Mouse (Mus musculus): Measurements from ENCODE around the gene Ggt6. TPM values are rescaled to one million over a fixed set of nuclear protein-coding genes. Genes with fewer than 3 reads are reported as not detected.

Ggt6 gene
- 1 to 10 TPM in 1 of 2 experiments, under 1 TPM in 1; 0.28 to 1.0 TPM for total RNA-seq (2021)
- long read RNA-seq, experiment 1: 0 reads
- long read RNA-seq, experiment 2: 0 reads

DNA sequence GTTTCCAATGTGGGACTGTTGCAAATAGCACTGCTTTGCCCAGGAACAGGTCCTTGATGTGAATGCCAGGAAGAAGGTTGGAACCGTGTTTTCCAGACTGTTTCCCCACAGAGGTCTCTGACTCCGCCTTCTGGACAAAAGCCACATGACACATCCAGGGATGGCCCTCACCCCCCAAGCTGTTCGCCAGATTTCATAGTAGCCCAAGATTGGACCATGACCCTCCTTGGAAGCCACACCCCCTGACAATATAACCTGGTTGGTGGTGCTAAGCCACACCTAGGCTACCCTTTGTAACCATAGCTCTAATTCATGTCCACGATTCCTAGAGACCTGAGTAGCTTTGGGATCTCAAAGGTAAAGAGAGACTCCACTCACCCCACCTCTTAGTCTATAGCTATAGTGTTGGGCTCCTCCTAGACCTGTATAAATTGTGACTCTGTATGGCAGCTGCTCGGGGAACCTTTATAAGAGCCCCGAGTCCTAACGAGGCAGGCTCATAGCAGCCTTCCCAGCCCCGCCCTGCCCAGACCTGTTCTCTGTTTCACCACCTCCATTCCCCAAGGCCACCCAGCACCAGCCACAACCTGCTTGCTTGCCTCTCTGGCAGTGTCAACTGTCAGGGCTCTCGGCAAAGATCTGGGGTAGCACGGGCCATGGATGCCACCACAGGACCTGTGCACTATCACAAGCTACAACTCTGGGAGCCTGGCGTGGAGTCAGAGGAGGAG, at the start of gene Ggt6:
Ggt6 (plus strand) TSS at position 564 of the 731 bp plus-strand sequence.
- no peak for DNase-seq
- intact Hi-C loops (cut with DNase I): no loop called here

DNA sequence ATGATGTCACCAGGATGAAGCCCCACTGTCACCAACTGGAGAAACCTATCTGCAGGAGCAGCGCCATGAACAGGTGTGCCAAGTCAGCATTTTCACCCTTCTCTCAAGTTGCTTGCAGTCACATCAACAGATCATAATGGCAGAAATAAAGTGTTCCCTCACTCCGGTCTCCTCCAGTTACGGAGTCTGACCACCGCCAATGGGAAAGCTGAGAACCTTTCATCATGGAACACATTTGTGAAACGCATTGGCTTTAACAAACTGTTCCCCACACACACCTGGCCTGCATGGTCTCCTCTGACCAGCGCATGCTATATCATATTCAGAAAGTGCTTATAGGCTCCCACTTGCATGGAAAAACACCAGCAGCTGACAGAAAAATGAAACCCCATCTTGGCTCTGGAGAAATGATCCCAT, 47.2 kb upstream of the Ggt6 start:
- DNase-seq: peak in 1 of 2 experiments; percentile 31
- intact Hi-C loops (cut with DNase I): no loop called here

DNA sequence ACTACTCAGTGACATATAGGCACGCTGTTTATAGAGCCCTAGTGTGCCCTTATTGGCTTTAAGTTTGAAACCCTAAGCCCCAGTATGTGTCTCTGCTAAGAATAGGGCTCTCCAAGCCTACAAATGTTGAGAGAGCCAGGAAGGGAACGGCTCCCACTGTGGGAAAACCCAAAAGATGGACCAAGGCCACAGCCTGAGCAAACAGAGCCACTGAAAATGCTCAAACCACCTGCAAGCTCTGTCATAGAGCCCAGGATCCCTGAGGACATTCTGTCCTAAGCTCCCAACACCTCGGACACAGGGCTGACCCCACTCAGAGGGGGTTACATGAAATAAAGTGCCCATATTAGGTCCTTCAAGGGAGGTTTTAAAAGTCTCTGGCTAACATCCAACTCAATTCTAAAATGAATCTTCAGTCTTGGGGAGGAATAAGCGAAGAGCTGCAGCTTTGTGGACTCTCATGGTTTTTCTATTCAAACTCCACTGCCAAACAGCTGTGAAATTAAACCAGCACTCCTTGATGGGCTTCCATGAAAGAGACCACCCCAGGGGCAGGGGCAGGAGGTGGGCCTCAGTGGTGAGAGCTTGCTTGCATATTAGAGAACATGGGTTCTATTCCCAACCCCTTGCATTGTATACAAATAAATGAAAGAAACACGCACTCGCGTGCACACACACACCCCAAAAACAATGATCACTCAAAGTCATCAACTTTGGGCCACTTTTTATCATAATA, 45.8 kb upstream of the Ggt6 start:
- peak in 1 of 2 experiments; percentile 44 for DNase-seq
- intact Hi-C loops (cut with DNase I): no loop called here

DNA sequence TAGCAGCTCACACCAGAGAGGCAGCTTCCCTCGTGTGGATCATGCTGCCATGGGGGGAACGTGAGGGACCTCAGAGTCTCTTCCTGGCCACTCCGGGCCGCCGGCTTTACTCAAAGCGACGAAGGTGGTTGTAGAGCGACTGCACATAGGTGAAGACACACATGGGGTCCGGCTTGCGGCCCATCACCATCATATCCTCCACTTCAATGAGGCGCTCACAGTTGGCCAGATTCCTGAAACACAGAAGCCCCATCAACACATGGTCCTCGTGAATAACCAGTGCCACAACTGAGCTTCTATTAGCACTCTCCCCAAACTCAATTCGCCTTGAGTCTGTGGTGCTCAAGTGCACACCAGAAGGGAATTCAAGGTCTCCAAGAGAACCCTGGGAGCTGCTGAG, 44.1 kb upstream of the Ggt6 start:
- intact Hi-C loops (cut with DNase I): no loop called here
- DNase-seq: no peak

DNA sequence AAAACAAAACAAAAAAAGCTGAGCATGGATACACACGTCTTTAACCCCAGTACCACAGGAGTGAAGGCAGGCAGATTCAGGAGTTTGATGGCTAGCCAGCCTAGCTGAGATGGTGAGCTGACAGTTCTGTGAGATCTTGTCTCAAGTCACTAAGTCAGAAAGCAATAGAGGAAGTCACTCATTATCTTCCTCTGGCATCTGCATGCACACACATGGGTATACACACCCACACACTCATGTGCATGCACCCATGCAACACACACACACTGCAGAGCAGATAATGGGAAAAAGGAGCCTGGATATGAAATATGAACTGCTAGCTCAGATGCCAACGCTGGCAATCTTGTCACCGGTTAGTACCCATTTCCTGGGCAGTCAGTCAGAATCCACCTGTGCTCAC, 42.1 kb upstream of the Ggt6 start:
- DNase-seq: no peak
- intact Hi-C loops (cut with DNase I): no loop called here

DNA sequence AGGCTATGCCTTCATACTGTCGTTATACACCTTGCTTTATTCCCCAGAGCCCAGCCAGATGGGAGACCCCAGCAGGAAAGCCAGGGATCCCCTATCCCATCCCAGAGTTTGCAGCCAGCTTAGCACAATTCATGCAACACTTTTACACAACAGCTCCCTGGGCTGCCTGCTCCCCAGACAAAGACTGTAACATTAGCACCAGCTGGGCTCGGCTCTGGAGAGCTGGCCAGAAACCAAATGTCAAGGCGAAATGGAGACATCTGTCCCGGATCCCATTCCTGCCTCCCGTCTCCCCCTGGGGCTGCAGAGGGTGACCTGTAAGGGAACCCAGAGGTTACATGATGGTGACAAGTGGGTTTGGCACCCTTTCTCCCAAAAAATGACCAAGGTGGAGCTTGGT, 41.7 kb upstream of the Ggt6 start:
- DNase-seq: peak; percentile 50 to 51
- intact Hi-C loops (cut with DNase I): no loop called here

DNA sequence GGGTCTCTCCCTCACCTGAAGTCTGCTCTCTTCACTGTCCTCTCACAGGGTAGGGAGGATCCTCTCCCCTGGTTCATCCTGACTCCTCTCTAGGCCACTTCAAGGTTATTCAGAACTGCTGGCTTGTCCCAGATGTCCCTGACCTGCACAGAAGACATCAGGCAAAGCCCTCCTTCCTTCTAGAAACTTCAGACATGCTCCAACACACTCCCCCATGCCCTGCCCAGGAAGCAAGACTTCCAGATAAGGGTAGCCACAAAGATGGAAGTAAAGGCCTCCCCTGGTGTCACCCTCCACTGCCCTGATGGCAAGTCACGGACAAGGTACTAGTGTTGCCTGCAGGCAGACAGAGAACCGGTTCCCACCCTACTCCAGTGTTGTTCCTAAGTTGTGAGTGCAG, 40.6 kb upstream of the Ggt6 start:
- no peak for DNase-seq
- intact Hi-C loops (cut with DNase I): no loop called here

DNA sequence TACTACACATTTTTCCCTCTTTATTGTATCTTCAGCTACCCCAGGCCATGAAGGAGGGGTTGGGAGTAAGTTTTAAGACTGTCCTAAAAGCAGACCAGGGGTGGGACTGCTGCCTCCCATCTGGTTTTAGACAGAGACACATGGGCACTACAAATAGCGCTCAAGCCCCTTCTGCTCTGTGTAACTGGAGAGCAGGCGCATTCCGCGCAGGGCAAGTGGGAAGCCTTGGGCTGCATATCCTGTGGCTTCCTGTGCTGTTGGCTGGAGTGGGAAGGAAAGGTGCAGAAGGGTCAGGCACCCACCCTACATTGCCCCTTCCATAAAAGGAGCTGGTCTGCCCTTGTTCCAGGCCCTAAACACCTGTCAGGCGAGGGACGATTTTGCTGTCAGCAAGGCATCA, 39.7 kb upstream of the Ggt6 start:
- intact Hi-C loops (cut with DNase I): no loop called here
- DNase-seq: peak in 1 of 2 experiments; percentile 20

DNA sequence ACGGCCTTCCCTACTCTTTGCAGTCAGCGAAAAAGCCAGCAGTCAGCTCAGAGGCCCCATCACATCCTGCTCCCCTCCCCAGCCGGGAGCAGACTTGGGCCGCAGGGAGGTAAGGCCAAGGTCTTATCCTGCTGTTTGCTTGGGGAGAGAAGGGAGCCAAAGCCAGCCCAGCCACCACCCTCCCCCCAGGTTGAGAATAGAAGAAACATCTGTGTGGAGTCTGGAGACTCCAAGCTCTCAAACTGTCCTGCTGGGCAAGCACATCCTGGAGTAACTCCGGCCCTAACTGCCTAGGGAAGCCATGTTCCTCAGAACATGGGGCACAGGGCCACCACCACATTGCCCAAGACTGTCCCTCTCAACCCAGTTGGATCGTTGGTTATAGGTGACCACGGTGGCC, 38.7 kb upstream of the Ggt6 start:
- peak in 1 of 2 experiments; percentile 47 for DNase-seq
- intact Hi-C loops (cut with DNase I): no loop called here

DNA sequence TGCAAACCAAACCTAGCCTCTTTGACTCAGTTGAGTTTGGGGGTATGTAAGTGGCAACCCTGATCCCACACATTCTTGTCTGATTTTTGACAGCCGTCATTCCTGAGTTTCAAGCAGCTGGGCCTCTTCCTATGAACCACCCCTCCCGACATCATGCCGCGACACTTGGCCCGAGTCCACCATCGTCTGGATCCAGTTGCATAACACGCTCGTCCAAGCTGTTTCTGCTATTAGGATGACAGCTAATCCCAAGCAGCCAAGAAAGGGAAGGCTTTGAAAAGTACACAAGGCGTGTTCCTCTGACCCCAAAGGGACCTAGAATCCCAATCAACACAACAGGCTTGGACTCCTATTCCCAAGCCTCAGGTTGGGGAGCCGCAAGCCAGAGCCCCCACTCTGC, 38.3 kb upstream of the Ggt6 start:
- peak; percentile 81 to 86 for DNase-seq
- intact Hi-C loops (cut with DNase I): no loop called here

DNA sequence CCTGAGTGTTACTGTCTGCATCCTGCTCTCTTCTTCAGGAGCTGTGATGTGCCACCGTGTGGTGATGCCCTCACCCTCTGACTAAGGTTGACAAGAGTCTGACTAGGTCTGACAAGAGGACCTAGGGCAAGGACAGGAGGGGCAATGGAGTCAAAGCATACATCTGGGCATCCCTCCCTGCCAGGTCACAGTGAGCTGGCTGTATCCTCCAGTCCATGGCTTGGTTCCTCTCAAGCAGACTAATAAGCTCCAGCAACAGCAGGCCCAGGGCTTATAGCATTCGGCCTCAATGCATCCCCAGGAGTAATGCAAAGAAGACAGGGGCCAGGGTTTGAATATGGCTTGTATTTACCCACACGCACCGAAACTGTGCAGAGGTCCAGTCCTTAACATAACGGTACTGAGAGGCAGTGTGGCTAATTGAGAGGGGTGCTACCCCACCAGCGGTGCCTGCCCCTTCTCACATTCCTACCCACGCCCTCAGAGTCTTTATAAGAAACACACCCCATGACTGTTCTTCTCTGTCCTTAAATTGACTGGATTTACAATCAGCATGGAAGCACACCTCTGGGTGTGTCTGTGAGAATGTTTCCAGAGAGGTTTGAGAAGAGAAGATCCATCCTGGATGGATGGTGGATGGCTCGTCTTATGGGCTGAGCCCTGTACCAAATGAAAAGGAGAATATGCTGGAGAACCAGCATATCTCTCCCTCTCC, 37.4 kb upstream of the Ggt6 start:
- intact Hi-C loops (cut with DNase I): no loop called here
- no peak for DNase-seq

DNA sequence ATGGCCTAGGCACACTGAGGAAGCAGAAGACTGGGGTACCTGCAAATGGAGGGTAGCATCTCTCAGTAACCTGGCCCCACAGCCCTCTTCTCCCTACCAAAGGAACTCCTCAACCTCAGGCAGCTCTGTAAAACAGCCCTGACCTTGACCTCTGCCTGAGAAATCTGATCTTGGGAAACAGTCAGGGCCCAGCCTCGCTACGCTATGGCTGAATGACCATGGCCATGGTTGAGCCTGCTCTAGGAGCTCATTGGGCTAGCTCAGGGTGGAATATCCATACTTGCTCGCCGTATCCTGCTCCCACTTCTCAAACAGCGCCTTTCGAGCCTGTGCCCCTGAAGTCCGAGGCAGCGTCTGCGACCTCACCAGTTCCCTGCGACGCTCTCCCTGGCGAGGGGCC, 34.3 kb upstream of the Ggt6 start:
- no peak for DNase-seq
- intact Hi-C loops (cut with DNase I): no loop called here

DNA sequence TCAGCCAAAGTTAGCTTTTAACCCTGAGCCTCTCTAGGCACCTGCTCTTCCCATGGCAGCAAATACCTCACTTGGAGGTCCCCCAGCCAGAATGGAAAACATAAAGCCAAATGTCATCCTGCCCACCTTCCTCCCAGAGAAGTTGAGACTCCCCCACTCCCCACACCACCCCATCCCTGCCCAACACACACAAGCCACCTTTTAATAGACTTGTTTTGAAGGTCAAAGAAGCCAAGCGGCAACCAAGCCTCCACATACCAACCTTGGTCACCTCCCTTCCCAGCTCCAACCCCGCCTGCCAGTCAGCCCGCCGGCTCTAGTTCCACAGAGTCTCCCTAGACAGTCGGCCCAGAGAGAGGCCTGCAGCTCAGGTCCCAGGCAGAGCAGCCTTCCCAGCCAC, 33.3 kb upstream of the Ggt6 start:
- no peak for DNase-seq
- intact Hi-C loops (cut with DNase I): no loop called here

DNA sequence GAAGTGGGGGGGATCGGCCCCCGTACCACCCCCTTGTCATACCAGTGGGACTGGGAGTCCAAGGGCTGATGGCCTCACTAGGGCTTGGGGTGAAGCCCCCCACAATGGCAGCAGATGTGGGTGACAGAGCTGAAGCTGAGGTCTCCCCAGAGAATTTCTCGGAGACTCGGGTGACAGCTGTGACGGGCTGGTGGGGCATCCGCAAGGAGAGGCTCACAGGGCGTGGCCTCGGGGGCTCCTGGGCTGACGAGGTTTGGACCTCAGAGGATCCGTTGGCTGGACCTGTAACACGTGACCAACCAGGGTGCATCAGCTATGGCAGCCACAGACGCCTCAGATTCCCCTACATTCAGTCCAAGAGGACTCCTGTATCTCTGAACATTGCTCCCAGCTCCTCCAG, 32.4 kb upstream of the Ggt6 start:
- DNase-seq: no peak
- intact Hi-C loops (cut with DNase I): no loop called here

DNA sequence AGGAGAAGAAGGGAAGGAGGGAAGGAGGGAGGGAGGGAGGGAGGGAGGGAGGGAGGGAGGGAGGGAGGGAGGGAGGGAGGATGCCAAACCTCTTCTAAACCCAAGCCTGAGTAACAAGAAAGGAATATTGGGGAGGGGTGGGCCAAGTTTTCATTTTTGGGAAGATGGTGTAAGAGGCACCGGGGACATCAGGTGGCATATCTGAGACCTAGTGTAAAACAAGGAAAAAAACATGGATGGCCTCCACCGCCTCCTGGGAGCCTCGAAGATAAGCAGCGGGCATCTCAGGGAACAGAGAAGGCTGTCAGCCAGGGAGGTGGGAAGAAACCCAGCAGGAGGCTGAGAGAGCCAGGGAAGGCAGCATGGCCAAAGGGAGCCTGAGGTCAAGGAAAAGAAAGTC, 29.8 kb upstream of the Ggt6 start:
- intact Hi-C loops (cut with DNase I): no loop called here
- DNase-seq: no peak

DNA sequence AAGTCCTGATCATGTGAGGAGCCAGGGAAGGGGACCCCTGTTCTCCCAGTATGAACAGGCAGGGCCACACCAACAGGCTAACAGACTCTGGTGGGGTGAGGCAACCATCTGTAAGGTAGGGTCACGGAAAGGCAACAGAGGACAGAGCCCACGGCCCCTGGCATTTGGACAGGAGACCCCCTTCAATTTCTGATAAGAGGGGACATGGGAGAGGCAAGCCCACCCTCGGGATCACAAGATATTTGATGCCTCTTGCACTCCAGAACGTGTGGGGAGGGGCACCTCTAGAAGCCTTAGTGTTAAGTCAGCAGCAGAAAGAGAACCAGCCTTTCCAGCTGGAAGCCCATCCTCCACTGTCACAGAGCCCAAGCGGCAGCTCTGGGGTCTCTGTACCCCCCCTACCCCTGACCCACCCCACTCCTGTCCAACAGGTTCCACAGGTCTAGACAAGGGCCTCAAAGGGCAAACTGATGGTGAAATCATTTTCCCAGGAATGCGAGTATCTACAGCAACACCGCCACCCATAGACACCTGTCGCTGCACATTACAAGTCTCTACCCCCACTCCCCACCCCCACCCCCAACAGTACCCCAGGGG, 29.1 kb upstream of the Ggt6 start:
- DNase-seq: no peak
- intact Hi-C loops (cut with DNase I): no loop called here

DNA sequence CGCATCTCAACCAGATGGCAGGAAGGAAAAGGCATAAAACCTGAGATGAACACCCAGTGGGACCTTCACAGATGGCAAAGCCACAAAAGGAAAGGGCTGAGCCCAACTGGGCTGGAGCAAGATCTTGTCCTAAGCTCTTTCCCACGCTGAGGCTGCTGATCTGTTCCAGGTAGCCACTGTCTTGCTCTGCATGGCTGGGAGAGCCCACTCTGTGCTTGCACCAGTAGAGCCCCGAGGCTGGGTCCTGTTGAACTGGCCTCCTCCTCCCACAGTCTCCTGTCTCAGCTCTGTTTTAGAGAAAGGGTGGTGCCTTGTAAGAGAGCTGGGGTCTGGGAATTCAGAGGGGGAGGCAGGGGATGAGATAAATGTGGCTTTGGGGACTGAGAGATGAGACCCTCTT, 28.2 kb upstream of the Ggt6 start:
- DNase-seq: peak in 1 of 2 experiments; percentile 13
- intact Hi-C loops (cut with DNase I): no loop called here

DNA sequence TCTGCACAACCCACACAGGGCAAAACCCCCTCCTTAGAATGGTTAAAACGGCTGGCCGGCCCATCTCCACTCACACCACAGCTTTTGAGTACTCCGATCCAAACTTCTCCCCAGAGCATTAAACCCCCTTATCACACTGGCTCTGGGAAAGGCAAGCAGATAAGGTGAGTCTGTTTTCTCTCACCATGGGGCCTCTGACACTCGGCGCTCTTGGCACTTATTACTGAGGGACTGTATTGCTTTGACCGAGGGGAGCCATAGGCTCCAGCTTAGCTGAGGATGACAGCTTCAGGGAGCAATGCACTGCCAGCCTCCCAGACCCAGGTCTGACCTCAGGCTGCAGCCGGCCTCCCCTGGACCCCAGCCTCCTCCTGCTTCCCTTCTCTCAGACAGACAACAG, 27.8 kb upstream of the Ggt6 start:
- intact Hi-C loops (cut with DNase I): no loop called here

DNA sequence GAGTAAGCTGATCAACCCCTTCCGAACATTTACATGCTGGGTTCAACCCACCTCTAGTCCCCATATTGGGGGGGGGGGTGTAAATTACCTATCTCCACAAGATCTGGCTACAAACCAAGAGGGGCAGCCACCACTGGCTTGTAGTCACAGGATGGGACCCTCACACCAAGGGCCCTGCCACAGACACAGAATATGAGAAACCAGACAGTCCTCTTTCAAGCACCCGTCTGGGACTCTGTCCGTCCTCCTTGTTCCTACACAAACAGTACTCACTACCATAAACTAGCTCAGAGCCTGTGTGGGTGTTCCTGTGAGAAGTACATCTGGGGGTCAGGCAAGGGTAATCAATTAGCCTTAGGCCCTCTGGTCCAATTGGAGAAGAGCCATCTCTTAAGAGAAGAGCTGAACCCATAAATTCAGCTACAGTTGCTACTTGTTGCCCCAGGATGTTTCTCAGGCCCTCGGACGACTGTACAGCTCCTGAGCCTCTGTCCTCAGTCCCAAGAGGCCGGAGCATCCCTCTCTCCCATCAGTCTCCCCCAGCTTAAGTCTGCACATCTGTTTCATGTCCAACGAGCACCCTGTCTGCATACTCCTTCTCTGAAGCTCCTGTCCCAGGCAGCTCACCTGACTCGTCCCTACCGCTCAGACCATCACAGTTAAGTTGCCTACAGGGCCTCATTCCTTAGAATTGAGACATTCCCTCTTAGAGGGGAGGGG, 26.7 kb upstream of the Ggt6 start:
- DNase-seq: no peak
- intact Hi-C loops (cut with DNase I): no loop called here

More for the DNA sequence above, 27.8 kb upstream of the Ggt6 start:
- no peak for DNase-seq

DNA sequence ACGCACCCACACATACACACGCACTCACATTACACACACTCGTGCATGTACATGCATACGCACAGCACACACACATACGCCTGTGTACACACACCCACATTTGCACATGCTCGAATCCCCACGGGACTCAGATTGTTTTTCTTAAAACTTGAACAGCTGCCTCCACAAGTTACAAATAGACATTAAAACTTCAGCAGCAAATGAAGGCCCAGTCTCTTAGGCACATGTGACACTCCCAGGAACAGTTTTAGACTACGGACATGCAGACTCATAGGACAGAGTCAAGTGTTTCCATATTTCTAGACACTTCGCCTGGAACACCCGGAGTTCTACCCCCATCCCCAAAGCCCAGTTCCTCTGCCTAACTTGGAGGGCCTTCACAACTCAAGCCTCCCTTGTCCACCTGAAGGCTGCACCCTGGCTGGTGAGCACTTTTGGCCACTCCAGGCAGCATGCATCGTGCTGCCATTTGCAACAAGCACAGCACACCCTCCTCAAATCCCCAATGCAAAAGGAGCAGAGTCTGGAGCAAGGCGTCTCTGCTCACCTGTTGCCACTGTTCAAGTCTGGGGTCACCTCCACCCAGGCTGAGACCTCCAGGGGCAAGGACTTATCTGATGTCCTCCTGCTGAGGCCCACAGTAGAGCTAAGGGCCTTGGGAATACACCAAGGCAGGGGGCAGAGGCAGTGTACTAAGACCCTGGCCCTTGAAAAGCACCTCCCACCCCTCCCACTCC, 25.5 kb upstream of the Ggt6 start:
- DNase-seq: no peak
- intact Hi-C loops (cut with DNase I): no loop called here
